Mouse (Mus musculus) heart, embryonic 16.5 days (tissue): ENCODE measurements around the gene Clcn7. TPM values are rescaled to one million over a fixed set of nuclear protein-coding genes. Genes with fewer than 3 reads are reported as not detected.
A peak's percentile ranks its signal among the peaks of the same experiment; 100 is the strongest.
"Not testable (repeated sequence)": the region's sequence is repeated elsewhere in the genome, so short reads cannot be mapped to it uniquely, and the experiment has no call there.

Source experiments
- ATAC-seq: fragments of 200-750 bp; cut with Nextera tagmentation; replicated peaks from 2 replicates; pipeline ENCODE4 v1.8.0; 2017; ENCODE audit warnings: moderate number of reproducible peaks; ENCODE audit not compliant: insufficient read depth, low FRiP score; ENCODE audit errors: extremely low read depth
- H3K27ac ChIP-seq: fragments of 300-500 bp; sonication (generic); 2 replicates; pipeline ENCODE4 v1.5.1; 2014; ENCODE audit warnings: mild to moderate bottlenecking, low read length, control low read depth, moderate library complexity
- H3K27me3 ChIP-seq: fragments of 300-500 bp; sonication (generic); 2 replicates; pipeline ENCODE4 v1.6.1; 2014; ENCODE audit warnings: low read length, mixed read lengths; ENCODE audit not compliant: control insufficient read depth, insufficient read depth
- H3K36me3 ChIP-seq: fragments of 300-500 bp; sonication (generic); 2 replicates; pipeline ENCODE4 v1.6.1; 2014; ENCODE audit not compliant: control insufficient read depth, insufficient read depth
- H3K4me1 ChIP-seq: fragments of 300-500 bp; sonication (generic); 2 replicates; pipeline ENCODE4 v1.6.1; 2014; ENCODE audit warnings: low read length, mixed read lengths; ENCODE audit not compliant: control insufficient read depth, insufficient read depth
- H3K4me2 ChIP-seq: fragments of 300-500 bp; sonication (generic); 2 replicates; pipeline ENCODE4 v1.6.1; 2014; ENCODE audit warnings: low read depth, mild to moderate bottlenecking, control low read depth, low read length
- H3K4me3 ChIP-seq: fragments of 300-500 bp; sonication (generic); 2 replicates; pipeline ENCODE4 v1.5.1; 2014; ENCODE audit warnings: mild to moderate bottlenecking, control low read depth, low read length
- H3K9ac ChIP-seq: fragments of 300-500 bp; sonication (generic); 2 replicates; pipeline ENCODE4 v1.6.1; 2014; ENCODE audit warnings: low read length, control low read depth
- H3K9me3 ChIP-seq: fragments of 300-500 bp; sonication (generic); replicated peaks from 2 replicates; pipeline ENCODE4 v1.6.1; 2016; ENCODE audit warnings: low read length; ENCODE audit not compliant: control insufficient read depth
- WGBS: fragments of 180-500 bp; shearing (Covaris S2); extraction: QIAGEN DNeasy Blood & Tissue Kit; methylation state at CpG from one replicate; pipeline ENCODE4 v1.1.7; 2014; 5-methylcytosine and 5-hydroxymethylcytosine counted together
- polyA plus RNA-seq: library from polyadenylated mRNA; unstranded; fragments of >200 nt; fragmentation: Nextera tagmentation; extraction: Ambion mirVana; gene quantifications from 2 replicates; pipeline ENCODE4 v1.2.1, GENCODE M21; 2015

Clcn7 gene
- polyA plus RNA-seq, 1 experiment from 2014 or later, result 16.1 TPM

DNA sequence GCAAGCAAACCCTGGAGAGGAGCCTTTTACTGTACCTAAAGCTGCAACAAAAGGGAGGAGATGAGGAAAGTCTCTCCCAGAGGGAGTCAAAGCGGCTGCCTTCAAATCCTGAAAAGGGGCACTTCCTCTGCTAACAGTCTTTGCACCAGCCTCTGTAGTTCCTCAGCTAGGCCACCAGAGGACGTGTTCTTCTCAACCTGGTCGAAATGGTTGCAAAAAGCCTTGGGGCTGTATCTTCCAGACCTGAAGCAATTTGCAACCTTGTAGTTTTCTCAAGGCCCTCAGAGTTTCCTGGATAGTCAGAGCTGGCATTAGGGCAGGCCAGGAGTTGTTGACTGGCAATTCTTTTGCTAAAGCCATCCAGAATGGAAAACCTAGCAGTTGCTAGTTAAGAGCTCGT, 15.9 kb upstream of the Clcn7 start:
- ATAC-seq, result no peak
- H3K27ac ChIP-seq, result no peak overlapping the region
- peaks cover 17% of the 10 kb centered on the region for H3K4me1 ChIP-seq
- no peaks in the 10 kb centered on the region for H3K9me3 ChIP-seq
- no peak overlapping the region for H3K9ac ChIP-seq
- no peak overlapping the region for H3K4me2 ChIP-seq
- WGBS, result 31% methylated on average over 4 of the region's 4 CpGs
- no peaks in the 10 kb centered on the region for H3K27me3 ChIP-seq
- no peaks in the 10 kb centered on the region for H3K36me3 ChIP-seq
- H3K4me3 ChIP-seq, result no peak overlapping the region

DNA sequence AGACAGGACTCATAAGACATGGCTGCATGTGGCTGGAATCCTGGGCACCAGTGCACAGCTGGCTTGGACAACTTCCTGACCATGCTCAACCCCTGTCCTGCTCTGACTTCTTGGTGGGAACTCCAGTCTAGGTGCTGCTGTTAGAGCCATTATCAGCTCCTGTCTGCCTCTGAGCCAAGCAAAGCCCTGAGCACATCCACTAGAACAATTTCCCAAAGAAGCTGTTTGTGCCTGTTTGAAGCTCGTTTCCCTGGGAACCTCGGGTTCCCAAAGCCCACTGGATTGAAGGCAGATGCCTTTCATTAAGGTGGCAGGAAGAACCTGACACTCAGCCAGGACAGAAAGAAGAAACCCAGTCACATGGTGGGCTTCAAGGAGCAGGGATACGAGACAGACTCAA, 12.8 kb upstream of the Clcn7 start, which contains the start of gene Ptx4:
Ptx4 (plus strand) TSS at position 355 of the 400 bp plus-strand sequence.
- H3K4me3 ChIP-seq, result no peak within 1 kb of the TSS
- no peak within 1 kb of the TSS for H3K4me2 ChIP-seq
- 0 out of 2 replicates have a peak, but pooled peaks cover 2% of the 10 kb centered on the region for H3K27me3 ChIP-seq
- no peak for ATAC-seq
- H3K36me3 ChIP-seq, result no peaks in the 10 kb centered on the region
- 26% methylated on average over 3 of the region's 3 CpGs for WGBS
- no peaks in the 10 kb centered on the region for H3K9me3 ChIP-seq
- no peak within 1 kb of the TSS for H3K27ac ChIP-seq
- H3K4me1 ChIP-seq, result peaks cover 3% of the 10 kb centered on the region; the same call in 1 of the 2 replicates
- no peak within 1 kb of the TSS for H3K9ac ChIP-seq

DNA sequence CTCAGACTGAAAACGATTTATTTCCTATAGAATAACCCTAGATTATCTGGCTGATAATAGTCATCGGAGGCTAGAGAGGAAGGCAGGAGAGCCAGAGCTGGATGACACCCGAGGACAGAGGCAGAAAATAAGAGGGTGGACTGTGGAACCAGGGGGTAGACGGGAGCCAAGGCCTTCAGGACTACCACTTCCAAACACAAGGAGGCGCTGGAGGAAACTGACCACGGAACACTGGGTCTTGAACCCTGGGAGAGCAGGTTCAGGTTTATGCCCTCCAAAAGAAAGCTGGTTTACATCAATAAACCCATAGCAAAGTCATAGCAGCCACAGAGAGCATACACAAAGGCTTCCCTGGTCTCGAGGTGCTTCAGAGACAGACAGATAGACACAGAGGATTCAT, 9.2 kb upstream of the Clcn7 start:
- Histone ChIP-seq H3K4me1 (0 out of 2 replicates have a peak, but pooled peaks cover 7% of the 10 kb centered on the region), H3K4me2 (no peak overlapping the region), H3K27ac (no peak overlapping the region), H3K27me3 (0 out of 2 replicates have a peak, but pooled peaks cover 2% of the 10 kb centered on the region), H3K4me3 (no peak overlapping the region), H3K9ac (no peak overlapping the region), H3K9me3 (no peaks in the 10 kb centered on the region), H3K36me3 (no peaks in the 10 kb centered on the region)
- no peak for ATAC-seq
- WGBS, result 25% methylated on average over 7 of the region's 7 CpGs

DNA sequence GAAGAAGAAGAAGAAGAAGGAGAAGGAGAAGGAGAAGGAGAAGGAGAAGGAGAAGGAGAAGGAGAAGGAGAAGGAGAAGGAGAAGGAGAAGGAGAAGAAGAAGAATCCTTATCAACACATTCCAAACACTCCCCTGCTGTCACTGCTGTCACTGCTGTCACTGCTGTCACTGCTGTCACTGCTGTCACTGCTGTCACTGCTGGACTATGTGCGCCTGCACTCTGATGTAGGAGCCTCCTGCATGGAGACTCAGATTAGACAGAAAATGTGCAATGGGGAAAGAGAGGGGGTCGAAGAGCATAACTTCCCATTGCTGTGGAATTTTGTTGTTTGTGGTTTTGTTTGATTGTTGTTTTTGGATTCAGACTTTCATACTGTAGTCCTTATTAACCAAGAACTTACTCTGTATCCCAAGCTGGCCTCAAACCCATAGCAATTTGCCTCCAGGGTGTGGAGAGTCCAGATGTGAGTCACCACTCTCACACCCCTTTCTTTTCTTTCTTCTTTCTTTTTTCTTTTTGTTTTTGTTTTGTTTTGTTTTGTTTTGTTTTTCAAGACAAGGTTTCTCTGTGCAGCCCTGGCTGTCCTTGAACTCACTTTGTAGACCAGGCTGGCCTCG, 7.6 kb upstream of the Clcn7 start:
- not testable (repeated sequence) for H3K4me2 ChIP-seq, ATAC-seq, H3K36me3 ChIP-seq, H3K27ac ChIP-seq, H3K9ac ChIP-seq, H3K4me1 ChIP-seq, H3K4me3 ChIP-seq, H3K9me3 ChIP-seq, H3K27me3 ChIP-seq
- WGBS, result 67% methylated on average over 3 of the region's 3 CpGs

DNA sequence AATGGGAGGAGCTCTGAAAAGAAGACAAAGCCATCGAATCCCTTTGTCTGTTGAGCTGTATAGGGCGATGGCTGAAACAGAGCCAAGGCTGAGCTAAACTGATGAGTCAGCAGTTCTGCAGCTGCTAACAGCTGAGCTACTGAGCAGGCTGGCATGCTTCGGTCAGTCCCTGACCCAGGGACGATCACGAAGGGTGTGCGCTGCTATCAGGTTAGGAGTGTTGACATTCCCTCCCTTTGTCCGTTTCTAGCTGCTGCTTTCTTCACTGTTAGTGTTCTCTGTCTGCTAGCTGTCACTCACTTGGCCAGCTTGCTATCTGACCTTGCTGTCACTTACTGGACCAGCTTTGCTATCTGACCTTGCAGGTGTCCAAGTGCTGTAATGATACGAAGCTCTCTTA, 6.1 kb upstream of the Clcn7 start:
- no peaks in the 10 kb centered on the region for H3K36me3 ChIP-seq
- no peak overlapping the region for H3K27ac ChIP-seq
- no peak overlapping the region for H3K4me3 ChIP-seq
- H3K9me3 ChIP-seq, result no peaks in the 10 kb centered on the region
- 0 out of 2 replicates have a peak, but pooled peaks cover 7% of the 10 kb centered on the region for H3K4me1 ChIP-seq
- 17% methylated on average over 8 of the region's 8 CpGs for WGBS
- peak overlapping the region; percentile 15; the same call in 1 of the 2 replicates for H3K4me2 ChIP-seq
- H3K27me3 ChIP-seq, result 0 out of 2 replicates have a peak, but pooled peaks cover 2% of the 10 kb centered on the region
- peak; percentile 52; the same call in 1 of the 2 replicates for ATAC-seq
- H3K9ac ChIP-seq, result peak overlapping the region; percentile 43; the same call in 1 of the 2 replicates

DNA sequence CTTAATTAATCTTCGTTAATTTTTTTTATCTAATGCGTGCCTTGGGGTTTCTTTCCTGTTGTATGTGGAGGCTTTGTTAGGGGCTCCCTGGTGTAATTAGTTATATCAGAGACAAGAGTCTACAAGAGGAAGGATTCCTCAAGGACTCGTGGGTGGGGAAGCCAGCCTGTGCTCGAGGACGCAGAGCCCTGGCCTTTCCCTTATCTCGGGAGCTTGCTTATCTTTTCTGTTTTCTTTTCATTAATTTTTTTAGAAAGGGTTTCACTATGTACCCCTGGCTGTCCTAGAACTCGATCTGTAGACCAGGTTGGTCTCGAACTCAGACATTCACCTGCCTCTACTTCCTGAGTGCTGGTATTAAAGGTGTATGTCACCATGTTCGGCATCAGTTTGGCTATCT, 5.5 kb upstream of the Clcn7 start:
- Histone ChIP-seq H3K9me3 (no peaks in the 10 kb centered on the region), H3K4me2 (no peak overlapping the region), H3K36me3 (no peaks in the 10 kb centered on the region), H3K27me3 (0 out of 2 replicates have a peak, but pooled peaks cover 2% of the 10 kb centered on the region), H3K9ac (no peak overlapping the region), H3K27ac (no peak overlapping the region), H3K4me3 (no peak overlapping the region), H3K4me1 (0 out of 2 replicates have a peak, but pooled peaks cover 7% of the 10 kb centered on the region)
- 50% methylated on average over 9 of the region's 9 CpGs for WGBS
- ATAC-seq, result no peak

DNA sequence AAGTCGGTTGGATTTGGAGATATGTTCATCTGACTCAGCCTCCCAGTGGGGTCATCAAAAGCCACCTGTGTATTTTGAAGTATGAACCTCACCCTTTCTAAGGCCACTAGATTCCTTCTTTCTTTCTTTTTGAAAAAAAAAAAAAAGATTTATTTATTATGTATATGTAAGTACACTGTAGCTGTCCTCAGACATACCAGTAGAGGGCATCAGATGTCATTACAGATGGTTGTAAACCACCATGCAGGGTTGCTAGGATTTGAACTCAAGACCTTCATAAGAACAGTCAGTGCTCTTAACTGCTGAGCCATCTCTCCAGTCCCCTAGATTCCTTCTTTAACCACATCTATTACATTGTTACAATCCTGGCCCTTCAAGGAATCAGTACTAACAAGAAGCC, 3.1 kb upstream of the Clcn7 start:
- no peaks in the 10 kb centered on the region for H3K36me3 ChIP-seq
- H3K4me3 ChIP-seq, result no peak overlapping the region
- no peaks in the 10 kb centered on the region for H3K27me3 ChIP-seq
- peaks cover 18% of the 10 kb centered on the region for H3K4me1 ChIP-seq
- no peak overlapping the region for H3K4me2 ChIP-seq
- WGBS, result 79% methylated on average over 1 of the region's 1 CpGs
- ATAC-seq, result no peak
- no peak overlapping the region for H3K27ac ChIP-seq
- H3K9me3 ChIP-seq, result no peaks in the 10 kb centered on the region
- no peak overlapping the region for H3K9ac ChIP-seq

DNA sequence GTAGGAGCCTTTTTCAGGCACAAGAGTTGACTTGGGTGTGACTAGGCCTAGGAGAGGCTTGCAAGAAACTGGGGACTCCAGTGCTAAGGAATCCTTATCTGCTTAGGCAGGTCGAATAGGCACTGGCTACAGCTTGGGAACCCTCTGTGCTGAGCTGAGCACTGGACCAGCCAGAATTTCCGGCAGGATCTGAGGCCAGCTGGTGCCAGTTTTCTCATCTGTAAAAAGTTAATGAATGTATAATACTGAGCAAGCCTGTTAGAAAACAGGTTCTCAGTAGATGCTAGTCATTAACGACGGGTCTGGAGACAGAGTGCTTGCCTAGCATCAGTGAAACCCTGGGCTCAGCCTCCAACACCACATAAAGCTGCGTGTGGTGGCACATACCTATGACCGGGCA, 2.4 kb downstream of the Clcn7 start:
- Histone ChIP-seq H3K9me3 (no peaks in the 10 kb centered on the region), H3K27ac (no peak overlapping the region), H3K27me3 (no peaks in the 10 kb centered on the region), H3K9ac (no peak overlapping the region), H3K36me3 (no peaks in the 10 kb centered on the region), H3K4me3 (no peak overlapping the region), H3K4me2 (no peak overlapping the region), H3K4me1 (peaks cover 11% of the 10 kb centered on the region)
- WGBS, result 88% methylated on average over 6 of the region's 6 CpGs
- ATAC-seq, result no peak

DNA sequence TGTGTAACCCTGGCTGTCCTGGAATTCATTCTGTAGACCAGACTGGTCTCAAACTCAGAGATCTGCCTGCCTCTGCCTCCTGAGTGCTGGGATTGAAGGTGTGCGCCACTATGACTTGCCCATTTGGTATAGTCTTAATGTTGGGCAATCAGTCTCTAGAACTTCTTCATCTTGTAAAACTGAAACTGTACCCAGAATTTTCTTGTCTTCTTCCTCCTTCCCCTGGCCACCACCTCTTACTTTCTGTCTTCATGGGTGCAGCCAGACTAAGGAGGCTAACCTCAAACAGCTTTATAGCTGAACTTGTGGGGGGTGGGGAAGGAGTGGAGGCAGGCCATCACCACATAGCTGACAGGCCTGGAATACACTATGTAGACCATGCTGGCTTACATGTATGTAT, 5.6 kb downstream of the Clcn7 start:
- H3K36me3 ChIP-seq, result no peaks in the 10 kb centered on the region
- no peak overlapping the region for H3K4me2 ChIP-seq
- peaks cover 7% of the 10 kb centered on the region for H3K4me1 ChIP-seq
- H3K9ac ChIP-seq, result no peak overlapping the region
- H3K4me3 ChIP-seq, result no peak overlapping the region
- H3K9me3 ChIP-seq, result no peaks in the 10 kb centered on the region
- no peak for ATAC-seq
- H3K27me3 ChIP-seq, result no peaks in the 10 kb centered on the region
- WGBS, result 100% methylated on average over 1 of the region's 1 CpGs
- no peak overlapping the region for H3K27ac ChIP-seq
